Mouse (Mus musculus) bone marrow macrophage, adult 2 months (primary cell): ENCODE measurements at regions not wholly inside any gene's neighbourhood (a gene's known extent, or its start where the extent isn't known, plus 50 kb on each side); places are given as distances from the start of the nearest gene placed in this dataset.

Source experiments
- CTCF ChIP-seq: IDR thresholded peaks from 2 replicates; pipeline ENCODE4 v1.5.1; 2012; ENCODE audit warnings: low read depth, mild to moderate bottlenecking, low read length, moderate library complexity
- POLR2A ChIP-seq: IDR thresholded peaks from 2 replicates; pipeline ENCODE4 v1.6.1; 2012; ENCODE audit warnings: mild to moderate bottlenecking, low read depth, low read length, borderline replicate concordance

GRCm38 (mm10) chr13:97672038-97672675, 88.3 kb downstream of the Gm10260 start:
- no peak for TF ChIP-seq CTCF
- no peak for TF ChIP-seq POLR2A
